Mouse (Mus musculus): ENCODE data around the gene Arid2. TPM values are rescaled to one million over a fixed set of nuclear protein-coding genes. Genes with fewer than 3 reads are reported as not detected.

Arid2 gene
- polyA plus RNA-seq, 1 experiment from 2014 or later, result 28.9 TPM

GRCm38 (mm10) chr15:96272356-96272755 is 15.0 kb upstream of the Arid2 start:
- ATAC-seq, result 0 out of 2 replicates have a peak, but pooled peaks have one; percentile 57
- no peak overlapping the region for H3K4me2 ChIP-seq
- WGBS, result 75% methylated on average over 11 of the region's 11 CpGs

GRCm38 (mm10) chr15:96274341-96274740 is 13.0 kb upstream of the Arid2 start:
- Histone ChIP-seq H3K36me3 (ENCODE audit: poor library complexity, severe bottlenecking) (peaks cover 43% of the 10 kb centered on the region), H3K9ac (no peak overlapping the region), H3K9me3 (replicated peaks) (no peaks in the 10 kb centered on the region), H3K4me2 (no peak overlapping the region), H3K27ac (no peak overlapping the region), H3K4me1 (peaks cover 14% of the 10 kb centered on the region), H3K27me3 (no peaks in the 10 kb centered on the region), H3K4me3 (no peak overlapping the region)
- 91% methylated on average over 2 of the region's 2 CpGs for WGBS
- no peak for ATAC-seq

More at GRCm38 (mm10) chr15:96272356-96272755, 15.0 kb upstream of the Arid2 start:
- H3K4me1 ChIP-seq, result peaks cover 11% of the 10 kb centered on the region
- no peak overlapping the region for H3K9ac ChIP-seq
- H3K4me3 ChIP-seq, result no peak overlapping the region
- H3K9me3 ChIP-seq (replicated peaks), result 0 out of 2 replicates have a peak, but pooled peaks cover 2% of the 10 kb centered on the region
- H3K36me3 ChIP-seq (ENCODE audit: poor library complexity, severe bottlenecking), result peaks cover 43% of the 10 kb centered on the region
- H3K27me3 ChIP-seq, result no peaks in the 10 kb centered on the region
- H3K27ac ChIP-seq, result no peak overlapping the region

- no peak overlapping the region for H3K9ac ChIP-seq
- H3K4me3 ChIP-seq, result no peak overlapping the region
- H3K4me1 ChIP-seq, result peaks cover 16% of the 10 kb centered on the region
- 71% methylated on average over 2 of the region's 2 CpGs for WGBS
- H3K4me2 ChIP-seq, result no peak overlapping the region
- no peak overlapping the region for H3K27ac ChIP-seq
- H3K27me3 ChIP-seq, result no peaks in the 10 kb centered on the region
- no peak for ATAC-seq
- peaks cover 5% of the 10 kb centered on the region; the same call in 1 of the 2 replicates for H3K9me3 ChIP-seq (replicated peaks)
- peaks cover 50% of the 10 kb centered on the region for H3K36me3 ChIP-seq (ENCODE audit: poor library complexity, severe bottlenecking)
Measured at GRCm38 (mm10) chr15:96275198-96275597, 12.1 kb upstream of the Arid2 start.

GRCm38 (mm10) chr15:96275810-96276493 is 11.4 kb upstream of the Arid2 start:
- Histone ChIP-seq H3K9ac (no peak overlapping the region), H3K9me3 (replicated peaks) (peaks cover 5% of the 10 kb centered on the region; the same call in 1 of the 2 replicates), H3K36me3 (ENCODE audit: poor library complexity, severe bottlenecking) (peaks cover 57% of the 10 kb centered on the region), H3K27ac (no peak overlapping the region), H3K4me2 (no peak overlapping the region), H3K4me3 (no peak overlapping the region), H3K4me1 (peaks cover 18% of the 10 kb centered on the region), H3K27me3 (no peaks in the 10 kb centered on the region)
- 92% methylated on average over 9 of the region's 9 CpGs for WGBS
- ATAC-seq, result no peak

GRCm38 (mm10) chr15:96277061-96277460 is 10.3 kb upstream of the Arid2 start:
- peaks cover 5% of the 10 kb centered on the region; the same call in 1 of the 2 replicates for H3K9me3 ChIP-seq (replicated peaks)
- no peak overlapping the region for H3K4me2 ChIP-seq
- H3K27me3 ChIP-seq, result no peaks in the 10 kb centered on the region
- H3K27ac ChIP-seq, result no peak overlapping the region
- WGBS, result 86% methylated on average over 4 of the region's 4 CpGs
- peaks cover 61% of the 10 kb centered on the region for H3K36me3 ChIP-seq (ENCODE audit: poor library complexity, severe bottlenecking)
- H3K4me3 ChIP-seq, result no peak overlapping the region
- peaks cover 29% of the 10 kb centered on the region for H3K4me1 ChIP-seq
- no peak overlapping the region for H3K9ac ChIP-seq
- ATAC-seq, result no peak

GRCm38 (mm10) chr15:96281236-96281635 is 6.1 kb upstream of the Arid2 start:
- Histone ChIP-seq H3K27ac (no peak overlapping the region), H3K9me3 (replicated peaks) (peaks cover 5% of the 10 kb centered on the region; the same call in 1 of the 2 replicates), H3K4me3 (no peak overlapping the region), H3K4me1 (peaks cover 35% of the 10 kb centered on the region), H3K9ac (no peak overlapping the region), H3K27me3 (no peaks in the 10 kb centered on the region), H3K4me2 (peak overlapping the region; percentile 88), H3K36me3 (ENCODE audit: poor library complexity, severe bottlenecking) (peaks cover 43% of the 10 kb centered on the region)
- ATAC-seq, result no peak
- WGBS, result 80% methylated on average over 5 of the region's 5 CpGs

GRCm38 (mm10) chr15:96283141-96283540 is 4.2 kb upstream of the Arid2 start:
- Histone ChIP-seq H3K4me3 (peak overlapping the region; percentile 95), H3K36me3 (ENCODE audit: poor library complexity, severe bottlenecking) (peaks cover 28% of the 10 kb centered on the region), H3K9ac (peak overlapping the region; percentile 100), H3K27ac (peak overlapping the region; percentile 100; the same call in 1 of the 2 replicates), H3K4me2 (peak overlapping the region; percentile 88), H3K27me3 (no peaks in the 10 kb centered on the region), H3K9me3 (replicated peaks) (peaks cover 5% of the 10 kb centered on the region; the same call in 1 of the 2 replicates), H3K4me1 (peaks cover 31% of the 10 kb centered on the region)
- no peak for ATAC-seq
- WGBS, result 35% methylated on average over 8 of the region's 8 CpGs

- 3% methylated on average over 11 of the region's 11 CpGs for WGBS
- peak overlapping the region; percentile 100 for H3K9ac ChIP-seq
- peaks cover 30% of the 10 kb centered on the region for H3K4me1 ChIP-seq
- H3K36me3 ChIP-seq (ENCODE audit: poor library complexity, severe bottlenecking), result peaks cover 23% of the 10 kb centered on the region
- H3K27me3 ChIP-seq, result no peaks in the 10 kb centered on the region
- H3K4me2 ChIP-seq, result peak overlapping the region; percentile 88
- H3K9me3 ChIP-seq (replicated peaks), result peaks cover 5% of the 10 kb centered on the region; the same call in 1 of the 2 replicates
- peak overlapping the region; percentile 95 for H3K4me3 ChIP-seq
- peak overlapping the region; percentile 100 for H3K27ac ChIP-seq
- no peak for ATAC-seq
Measured at GRCm38 (mm10) chr15:96283920-96284431, 3.3 kb upstream of the Arid2 start.

GRCm38 (mm10) chr15:96284711-96285322 is 2.5 kb upstream of the Arid2 start:
- Histone ChIP-seq H3K9me3 (replicated peaks) (peaks cover 4% of the 10 kb centered on the region; the same call in 1 of the 2 replicates), H3K4me2 (peak overlapping the region; percentile 88), H3K4me1 (peaks cover 33% of the 10 kb centered on the region), H3K9ac (peak overlapping the region; percentile 100), H3K27me3 (no peaks in the 10 kb centered on the region), H3K4me3 (peak overlapping the region; percentile 95), H3K27ac (peak overlapping the region; percentile 100), H3K36me3 (ENCODE audit: poor library complexity, severe bottlenecking) (peaks cover 15% of the 10 kb centered on the region)
- peak; percentile 37 for ATAC-seq
- 0% methylated on average over 51 of the region's 67 CpGs for WGBS

GRCm38 (mm10) chr15:96285323-96286014 is 1.8 kb upstream of the Arid2 start:
- Histone ChIP-seq H3K9ac (peak overlapping the region; percentile 100), H3K27me3 (no peaks in the 10 kb centered on the region), H3K36me3 (ENCODE audit: poor library complexity, severe bottlenecking) (peaks cover 8% of the 10 kb centered on the region), H3K4me3 (peak overlapping the region; percentile 95), H3K4me1 (peaks cover 36% of the 10 kb centered on the region), H3K9me3 (replicated peaks) (no peaks in the 10 kb centered on the region), H3K4me2 (peak overlapping the region; percentile 88), H3K27ac (peak overlapping the region; percentile 100)
- WGBS, result under 1% methylated on average over 51 of the region's 64 CpGs
- peak; percentile 86 for ATAC-seq

- Histone ChIP-seq H3K4me2 (peak overlapping the region; percentile 88), H3K4me3 (peak overlapping the region; percentile 95), H3K9ac (peak overlapping the region; percentile 100), H3K27me3 (no peaks in the 10 kb centered on the region), H3K36me3 (ENCODE audit: poor library complexity, severe bottlenecking) (peaks cover 1% of the 10 kb centered on the region; the same call in 1 of the 2 replicates), H3K4me1 (peaks cover 36% of the 10 kb centered on the region), H3K9me3 (replicated peaks) (no peaks in the 10 kb centered on the region), H3K27ac (peak overlapping the region; percentile 100)
- peak; percentile 81 for ATAC-seq
- WGBS, result under 1% methylated on average over 72 of the region's 72 CpGs
Measured at GRCm38 (mm10) chr15:96286015-96286934, 1.0 kb upstream of the Arid2 start.

Data from forebrain, embryonic 13.5 days (tissue).